Mouse (Mus musculus): ENCODE measurements at regions not wholly inside any gene's neighbourhood (a gene's known extent, or its start where the extent isn't known, plus 50 kb on each side); places are given as distances from the start of the nearest gene placed in this dataset.

DNA sequence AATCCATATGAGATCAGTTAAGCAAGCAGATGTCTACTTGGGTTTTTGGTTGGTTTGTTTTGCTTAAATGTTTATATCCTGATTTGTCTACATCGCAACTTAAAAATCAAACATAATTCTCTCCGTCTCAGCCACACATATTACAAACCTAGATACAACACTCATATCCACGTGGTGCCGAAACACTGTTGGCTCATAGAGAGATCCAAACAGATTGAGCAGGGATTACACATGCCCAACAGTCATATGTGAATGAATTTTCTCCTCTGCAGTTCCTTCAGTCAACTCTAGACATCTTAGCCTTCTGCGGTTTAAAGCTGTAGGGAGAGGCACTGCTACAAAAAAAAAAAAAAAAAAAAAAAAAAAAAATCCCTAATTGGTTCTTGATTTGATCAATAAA lies 64.4 kb upstream of the Clint1 start:
- DNase-seq (ENCODE audit: low read depth, low spot score), result no peak

DNA sequence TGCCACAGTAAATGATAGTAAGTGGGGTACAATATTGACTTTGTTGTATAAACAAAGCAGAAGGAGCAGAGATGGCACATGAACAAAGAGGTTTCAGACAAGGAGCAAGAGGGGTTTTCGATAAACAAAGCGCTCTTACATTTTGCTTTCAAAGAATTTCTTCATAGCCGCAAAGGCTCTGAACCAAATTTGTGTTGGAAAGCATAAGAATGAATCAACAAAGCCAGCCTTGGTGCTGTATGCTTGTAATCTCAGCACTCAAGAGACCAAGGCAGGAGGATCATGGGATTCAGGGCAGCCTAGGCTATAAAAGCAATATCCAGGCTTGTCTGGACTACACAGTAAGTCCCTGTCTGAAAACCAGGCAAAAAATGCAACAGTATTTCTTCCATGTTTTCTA lies 62.0 kb upstream of the Clint1 start:
- DNase-seq (ENCODE audit: low read depth, low spot score), result no peak

DNA sequence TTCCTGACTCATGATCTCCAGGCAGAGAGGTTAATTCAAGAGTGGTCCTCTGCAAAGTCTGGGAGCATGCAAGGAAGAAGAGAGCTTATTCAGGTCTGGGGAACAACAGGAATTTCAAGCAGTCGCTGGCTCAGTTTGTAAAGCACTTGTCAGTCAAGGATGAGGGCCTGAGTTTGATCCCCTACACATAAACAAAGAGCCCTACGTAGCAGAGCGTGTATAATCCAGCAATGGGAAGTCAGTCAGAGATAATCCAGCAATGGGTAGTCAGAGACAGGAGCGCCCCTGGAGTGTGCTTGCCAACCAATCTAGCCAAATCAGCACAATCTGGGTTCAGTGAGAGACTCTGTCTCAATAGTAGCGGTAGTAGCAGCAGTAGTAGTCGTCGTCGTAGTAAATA lies 61.3 kb upstream of the Clint1 start:
- DNase-seq (ENCODE audit: low read depth, low spot score), result no peak

DNA sequence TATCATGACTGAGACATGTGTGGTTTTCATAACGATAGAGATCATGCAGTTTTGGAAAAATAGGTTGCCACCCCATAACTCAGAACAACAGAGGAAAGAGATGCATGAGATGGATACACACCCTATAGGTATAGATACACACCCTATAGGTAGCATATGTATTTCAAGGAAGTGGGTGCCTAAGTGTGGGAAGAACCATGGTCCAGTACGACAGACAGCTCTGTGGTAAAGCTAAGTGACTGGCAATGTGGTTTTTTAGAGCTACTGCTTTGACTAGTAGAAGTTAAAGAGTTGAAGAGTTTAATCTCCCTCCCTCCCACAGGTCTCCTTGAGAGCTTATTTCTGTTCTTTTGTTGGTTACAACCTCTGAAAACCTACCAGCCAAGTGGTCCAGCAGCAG lies 60.2 kb upstream of the Clint1 start:
- DNase-seq (ENCODE audit: low read depth, low spot score), result no peak

DNA sequence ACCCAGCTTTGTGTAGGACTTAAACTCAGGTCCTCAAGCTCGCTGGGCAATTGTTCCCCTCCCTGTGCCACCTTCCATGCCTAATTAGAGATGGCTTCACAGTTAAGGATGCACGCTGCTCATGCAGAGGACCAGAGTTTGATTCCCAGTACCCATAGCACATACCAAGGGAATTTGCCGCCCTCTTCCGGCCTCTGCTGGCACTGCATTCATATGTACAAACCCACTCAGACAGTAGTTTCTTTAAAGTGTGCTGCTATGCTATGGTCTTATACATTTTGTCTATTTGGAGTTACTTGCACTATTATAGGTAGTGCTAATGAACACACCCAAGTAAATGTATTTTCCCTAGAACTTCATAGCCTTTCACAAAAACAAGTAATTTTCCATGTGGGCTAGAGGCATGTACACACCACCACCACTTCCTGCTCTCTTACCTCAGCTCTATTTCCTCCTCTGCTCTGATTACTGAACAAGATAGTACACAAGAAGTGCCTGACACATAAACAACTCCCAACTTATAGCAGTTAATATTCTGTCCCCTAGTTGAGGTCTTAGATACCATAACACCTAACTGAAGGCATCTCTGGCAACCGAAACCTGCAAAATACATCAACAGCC lies 57.4 kb upstream of the Clint1 start:
- DNase-seq (ENCODE audit: low read depth, low spot score), result peak; percentile 33

DNA sequence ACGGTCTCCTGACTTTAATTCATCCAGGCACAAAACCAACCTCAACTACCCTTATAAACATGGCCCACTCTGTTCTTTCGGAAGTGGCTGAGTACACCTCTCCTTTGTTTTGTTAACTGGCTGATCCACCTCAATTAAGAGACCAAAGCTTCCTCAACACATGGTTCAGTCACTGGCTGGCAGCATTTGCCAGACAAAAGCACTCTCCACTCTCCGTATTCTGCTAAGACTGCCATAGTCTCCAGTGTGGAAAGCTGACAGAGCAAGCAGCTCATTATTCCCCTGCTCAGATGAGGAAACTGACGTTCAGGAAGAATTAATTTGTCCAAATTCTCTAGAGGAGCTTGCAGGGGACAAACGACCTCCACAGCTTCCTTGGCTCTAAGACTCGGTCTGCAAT lies 56.5 kb upstream of the Clint1 start:
- DNase-seq (ENCODE audit: low read depth, low spot score), result no peak

DNA sequence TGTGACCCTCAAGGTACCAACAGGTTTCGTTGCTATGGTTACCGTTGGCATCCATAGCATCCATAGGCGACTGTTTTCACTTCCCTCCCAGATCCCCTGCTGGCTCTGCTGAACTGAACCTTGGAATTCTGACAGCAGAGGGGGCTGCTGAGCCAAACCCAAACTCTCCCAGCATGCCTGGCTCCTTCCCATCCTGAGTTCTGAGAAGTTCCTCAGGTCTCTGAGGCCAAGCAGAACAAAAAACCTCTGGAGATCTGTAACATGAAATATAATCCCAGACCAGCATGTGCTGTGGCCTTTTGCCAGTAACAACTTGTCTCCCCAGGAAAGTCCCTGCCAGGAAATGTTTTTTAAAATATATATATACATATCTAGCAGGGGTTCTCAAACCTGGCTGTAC lies 56.1 kb upstream of the Clint1 start:
- DNase-seq (ENCODE audit: low read depth, low spot score), result peak; percentile 63

DNA sequence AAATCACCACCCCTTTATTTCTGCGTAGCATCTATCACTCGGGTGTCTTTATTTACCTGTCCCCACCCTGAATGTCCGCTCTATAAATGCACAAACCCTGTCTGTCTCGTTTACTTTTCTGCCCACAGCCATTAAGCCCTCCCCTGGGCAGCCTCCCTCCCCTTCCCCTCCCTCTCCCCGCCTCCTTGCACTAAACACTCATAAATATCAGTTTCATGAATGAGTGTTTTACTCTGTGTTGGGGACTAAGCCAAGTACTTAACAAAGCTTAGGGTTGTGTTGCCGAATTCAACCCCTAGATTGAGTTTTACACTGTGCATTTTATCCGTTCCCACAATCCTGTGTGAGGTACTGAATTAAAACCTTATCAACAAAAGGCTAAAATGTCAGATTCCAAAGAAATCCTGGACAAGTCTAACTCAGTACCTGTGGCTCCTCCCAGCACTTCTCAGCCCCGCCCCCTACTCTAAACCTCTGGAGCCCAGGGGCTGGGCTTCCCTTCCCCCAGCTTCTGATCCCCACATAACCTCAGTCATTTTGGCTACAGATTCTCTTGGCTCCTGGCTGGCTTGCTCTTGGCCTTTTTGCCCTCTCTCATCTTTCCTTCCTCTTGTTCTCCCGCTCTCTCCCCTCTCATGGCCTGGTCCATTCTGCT lies 52.0 kb upstream of the Clint1 start:
- DNase-seq (ENCODE audit: low read depth, low spot score), result no peak
